Mouse (Mus musculus): ENCODE results near the gene Atmin.
A peak's percentile ranks its signal among the peaks of the same experiment; 100 is the strongest.

DNA sequence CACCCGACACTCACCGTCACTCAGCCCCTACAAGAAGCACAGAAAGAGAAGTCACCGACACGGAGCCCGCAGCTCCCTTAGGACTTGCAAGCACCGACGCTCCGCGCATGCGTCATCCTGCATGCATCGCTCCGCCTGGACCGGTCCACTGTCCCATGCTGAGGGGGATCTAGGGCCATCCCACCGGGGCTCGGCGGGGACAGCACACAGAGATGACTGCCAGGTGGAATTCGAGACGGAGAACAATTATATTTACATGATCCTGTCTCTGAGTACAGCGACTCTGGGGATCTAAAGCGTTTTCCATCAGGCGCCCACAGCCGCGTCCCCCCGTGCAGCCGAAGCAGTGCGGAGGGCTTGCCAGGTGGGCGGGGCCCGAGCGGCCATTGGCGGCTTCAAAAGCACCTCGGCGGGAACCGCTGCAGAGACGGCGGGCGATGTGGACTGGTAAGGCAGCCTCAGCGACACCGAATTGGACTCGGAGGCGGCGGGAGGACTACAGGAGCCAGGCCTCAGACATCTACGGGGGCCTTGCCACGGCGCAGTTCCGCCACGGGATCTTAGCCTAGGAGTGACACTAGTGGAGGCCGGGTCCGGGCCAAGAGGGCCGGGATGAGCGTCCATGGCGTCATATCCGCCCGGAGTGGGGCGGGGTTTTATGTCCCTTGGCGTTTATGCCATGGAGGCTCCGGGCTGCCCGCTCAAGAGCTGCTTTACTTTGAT lies 21.7 kb upstream of the Atmin start, which contains the start of the genes Cmc2 and Cenpn:
- peak; percentile 99 for TF ChIP-seq POLR2A (IDR thresholded peaks at IDR 0.05; ENCODE audit: extremely low read depth, insufficient read depth, low read length)
- no peak for TF ChIP-seq CTCF (IDR thresholded peaks at IDR 0.05; ENCODE audit: extremely low read depth, insufficient read depth, low read length)
